Mouse (Mus musculus): Measurements from ENCODE around the gene Ccdc89. TPM values are rescaled to one million over a fixed set of nuclear protein-coding genes. Genes with fewer than 3 reads are reported as not detected.
A peak's percentile ranks its signal among the peaks of the same experiment; 100 is the strongest.

Ccdc89 gene
- polyA plus RNA-seq, 1 experiment from 2014 or later = 2.0 TPM

GRCm38 (mm10) chr7:90443101-90444091, 17.0 kb downstream of the Ccdc89 start:
- under 1% methylated on average over 123 of the region's 123 CpGs for WGBS
- H3K27ac ChIP-seq = peak overlapping the region; percentile 100
- no peaks in the 10 kb centered on the region for H3K4me1 ChIP-seq
- peak; percentile 84 for DNase-seq (ENCODE audit: low spot score)
- H3K4me3 ChIP-seq = peak overlapping the region; percentile 97
- no peaks in the 10 kb centered on the region for H3K27me3 ChIP-seq (ENCODE audit: insufficient read depth, poor library complexity, severe bottlenecking)
- H3K9me3 ChIP-seq = no peaks in the 10 kb centered on the region
- H3K36me3 ChIP-seq = peaks cover 12% of the 10 kb centered on the region; the same call in 1 of the 2 replicates

- DNase-seq (ENCODE audit: low spot score) = no peak
- H3K36me3 ChIP-seq = peaks cover 17% of the 10 kb centered on the region
- 1% methylated on average over 6 of the region's 6 CpGs for WGBS
- no peaks in the 10 kb centered on the region for H3K27me3 ChIP-seq (ENCODE audit: insufficient read depth, poor library complexity, severe bottlenecking)
- H3K4me1 ChIP-seq = no peaks in the 10 kb centered on the region
- H3K4me3 ChIP-seq = peak overlapping the region; percentile 97
- no peaks in the 10 kb centered on the region for H3K9me3 ChIP-seq
- peak overlapping the region; percentile 100 for H3K27ac ChIP-seq
Observed at GRCm38 (mm10) chr7:90444206-90444605, 17.8 kb downstream of the Ccdc89 start.

GRCm38 (mm10) chr7:90456149-90456844, 29.9 kb downstream of the Ccdc89 start:
- H3K36me3 ChIP-seq = peaks cover 26% of the 10 kb centered on the region; the same call in 1 of the 2 replicates
- 0 out of 2 replicates have a peak, but pooled peaks cover 7% of the 10 kb centered on the region for H3K4me1 ChIP-seq
- 0 out of 2 replicates have a peak, but pooled peaks cover 4% of the 10 kb centered on the region for H3K27me3 ChIP-seq (ENCODE audit: insufficient read depth, poor library complexity, severe bottlenecking)
- H3K9me3 ChIP-seq = no peaks in the 10 kb centered on the region
- DNase-seq (ENCODE audit: low spot score) = no peak
- WGBS = 34% methylated on average over 7 of the region's 7 CpGs
- peak overlapping the region; percentile 94; the same call in 1 of the 2 replicates for H3K27ac ChIP-seq
- H3K4me3 ChIP-seq = peak overlapping the region; percentile 84

GRCm38 (mm10) chr7:90456845-90457468, 30.6 kb downstream of the Ccdc89 start, which contains the start of gene Tmem126a:
Tmem126a (minus strand) TSS chr7:90457229.
- Histone ChIP-seq H3K4me3 (peak within 1 kb of the TSS; percentile 84), H3K36me3 (peaks cover 20% of the 10 kb centered on the region; the same call in 1 of the 2 replicates), H3K27ac (peak within 1 kb of the TSS; percentile 94), H3K4me1 (0 out of 2 replicates have a peak, but pooled peaks cover 7% of the 10 kb centered on the region), H3K9me3 (no peaks in the 10 kb centered on the region), H3K27me3 (ENCODE audit: insufficient read depth, poor library complexity, severe bottlenecking) (0 out of 2 replicates have a peak, but pooled peaks cover 4% of the 10 kb centered on the region)
- peak; percentile 96 for DNase-seq (ENCODE audit: low spot score)
- under 1% methylated on average over 41 of the region's 41 CpGs for WGBS

- Histone ChIP-seq H3K27me3 (ENCODE audit: insufficient read depth, poor library complexity, severe bottlenecking) (0 out of 2 replicates have a peak, but pooled peaks cover 4% of the 10 kb centered on the region), H3K4me1 (0 out of 2 replicates have a peak, but pooled peaks cover 7% of the 10 kb centered on the region), H3K4me3 (peak overlapping the region; percentile 84), H3K27ac (peak overlapping the region; percentile 94), H3K36me3 (peaks cover 16% of the 10 kb centered on the region; the same call in 1 of the 2 replicates), H3K9me3 (no peaks in the 10 kb centered on the region)
- peak; percentile 76 for DNase-seq (ENCODE audit: low spot score)
- 14% methylated on average over 10 of the region's 10 CpGs for WGBS
Observed at GRCm38 (mm10) chr7:90457517-90457916, 31.1 kb downstream of the Ccdc89 start.

GRCm38 (mm10) chr7:90460330-90460729, 34.0 kb downstream of the Ccdc89 start:
- WGBS = 38% methylated on average over 10 of the region's 10 CpGs
- H3K4me3 ChIP-seq = no peak overlapping the region
- H3K36me3 ChIP-seq = no peaks in the 10 kb centered on the region
- 0 out of 2 replicates have a peak, but pooled peaks cover 4% of the 10 kb centered on the region for H3K27me3 ChIP-seq (ENCODE audit: insufficient read depth, poor library complexity, severe bottlenecking)
- H3K9me3 ChIP-seq = no peaks in the 10 kb centered on the region
- no peak overlapping the region for H3K27ac ChIP-seq
- no peak for DNase-seq (ENCODE audit: low spot score)
- H3K4me1 ChIP-seq = 0 out of 2 replicates have a peak, but pooled peaks cover 7% of the 10 kb centered on the region

- Histone ChIP-seq H3K36me3 (no peaks in the 10 kb centered on the region), H3K9me3 (no peaks in the 10 kb centered on the region), H3K27ac (no peak overlapping the region), H3K4me1 (0 out of 2 replicates have a peak, but pooled peaks cover 4% of the 10 kb centered on the region), H3K4me3 (no peak overlapping the region; the same call in 1 of the 2 replicates), H3K27me3 (ENCODE audit: insufficient read depth, poor library complexity, severe bottlenecking) (0 out of 2 replicates have a peak, but pooled peaks cover 4% of the 10 kb centered on the region)
- 19% methylated on average over 14 of the region's 14 CpGs for WGBS
- DNase-seq (ENCODE audit: low spot score) = peak; percentile 77
Observed at GRCm38 (mm10) chr7:90460930-90461329, 34.6 kb downstream of the Ccdc89 start.

GRCm38 (mm10) chr7:90461441-90461840, 35.1 kb downstream of the Ccdc89 start:
- DNase-seq (ENCODE audit: low spot score) = no peak
- H3K27me3 ChIP-seq (ENCODE audit: insufficient read depth, poor library complexity, severe bottlenecking) = 0 out of 2 replicates have a peak, but pooled peaks cover 4% of the 10 kb centered on the region
- no peak overlapping the region for H3K27ac ChIP-seq
- no peaks in the 10 kb centered on the region for H3K9me3 ChIP-seq
- H3K36me3 ChIP-seq = no peaks in the 10 kb centered on the region
- no peak overlapping the region for H3K4me3 ChIP-seq
- no peaks in the 10 kb centered on the region for H3K4me1 ChIP-seq
- WGBS = 83% methylated on average over 5 of the region's 5 CpGs

GRCm38 (mm10) chr7:90473511-90473910, 47.1 kb downstream of the Ccdc89 start:
- Histone ChIP-seq H3K9me3 (no peaks in the 10 kb centered on the region), H3K4me3 (no peak overlapping the region), H3K36me3 (peaks cover 20% of the 10 kb centered on the region), H3K27ac (no peak overlapping the region), H3K4me1 (0 out of 2 replicates have a peak, but pooled peaks cover 5% of the 10 kb centered on the region), H3K27me3 (ENCODE audit: insufficient read depth, poor library complexity, severe bottlenecking) (no peaks in the 10 kb centered on the region)
- 44% methylated on average over 2 of the region's 2 CpGs for WGBS
- no peak for DNase-seq (ENCODE audit: low spot score)

- Histone ChIP-seq H3K36me3 (0 out of 2 replicates have a peak, but pooled peaks cover 2% of the 10 kb centered on the region), H3K9me3 (no peaks in the 10 kb centered on the region), H3K4me3 (peak within 1 kb of the TSS; percentile 65), H3K27ac (peak within 1 kb of the TSS; percentile 91), H3K4me1 (0 out of 2 replicates have a peak, but pooled peaks cover 5% of the 10 kb centered on the region), H3K27me3 (ENCODE audit: insufficient read depth, poor library complexity, severe bottlenecking) (no peaks in the 10 kb centered on the region)
- DNase-seq (ENCODE audit: low spot score) = peak; percentile 99
- WGBS = under 1% methylated on average over 36 of the region's 36 CpGs
Observed at GRCm38 (mm10) chr7:90475793-90476312, 49.5 kb downstream of the Ccdc89 start, which contains the start of gene Tmem126b. Tmem126b (minus strand) TSS chr7:90476001.

GRCm38 (mm10) chr7:90476313-90477245, 50.2 kb downstream of the Ccdc89 start, which contains the start of gene Dlg2:
Dlg2 (plus strand) TSS chr7:90476672.
- H3K4me1 ChIP-seq = 0 out of 2 replicates have a peak, but pooled peaks cover 5% of the 10 kb centered on the region
- no peaks in the 10 kb centered on the region for H3K36me3 ChIP-seq
- WGBS = under 1% methylated on average over 32 of the region's 32 CpGs
- peak within 1 kb of the TSS; percentile 91 for H3K27ac ChIP-seq
- peak within 1 kb of the TSS; percentile 65 for H3K4me3 ChIP-seq
- H3K9me3 ChIP-seq = no peaks in the 10 kb centered on the region
- no peak for DNase-seq (ENCODE audit: low spot score)
- no peaks in the 10 kb centered on the region for H3K27me3 ChIP-seq (ENCODE audit: insufficient read depth, poor library complexity, severe bottlenecking)
